Mouse (Mus musculus): ENCODE data around the gene Olfr921.

The Olfr921 gene

GRCm38 (mm10) chr9:38772768-38773167 is at the start of gene Olfr921:
TSS of gene Olfr921 (plus strand) at chr9:38773068.
- no peak for DNase-seq (ENCODE audit: inconsistent age in 2 of 2, low spot score in 1 of 2)

- no peak for DNase-seq (ENCODE audit: inconsistent age in 2 of 2, low spot score in 1 of 2)
Measured at GRCm38 (mm10) chr9:38724044-38724443, 48.8 kb upstream of the Olfr921 start.

- no peak for DNase-seq (ENCODE audit: inconsistent age in 2 of 2, low spot score in 1 of 2)
Measured at GRCm38 (mm10) chr9:38728218-38728617, 44.6 kb upstream of the Olfr921 start.

- no peak for DNase-seq (ENCODE audit: inconsistent age in 2 of 2, low spot score in 1 of 2)
Measured at GRCm38 (mm10) chr9:38741408-38741807, 31.5 kb upstream of the Olfr921 start.

DNA sequence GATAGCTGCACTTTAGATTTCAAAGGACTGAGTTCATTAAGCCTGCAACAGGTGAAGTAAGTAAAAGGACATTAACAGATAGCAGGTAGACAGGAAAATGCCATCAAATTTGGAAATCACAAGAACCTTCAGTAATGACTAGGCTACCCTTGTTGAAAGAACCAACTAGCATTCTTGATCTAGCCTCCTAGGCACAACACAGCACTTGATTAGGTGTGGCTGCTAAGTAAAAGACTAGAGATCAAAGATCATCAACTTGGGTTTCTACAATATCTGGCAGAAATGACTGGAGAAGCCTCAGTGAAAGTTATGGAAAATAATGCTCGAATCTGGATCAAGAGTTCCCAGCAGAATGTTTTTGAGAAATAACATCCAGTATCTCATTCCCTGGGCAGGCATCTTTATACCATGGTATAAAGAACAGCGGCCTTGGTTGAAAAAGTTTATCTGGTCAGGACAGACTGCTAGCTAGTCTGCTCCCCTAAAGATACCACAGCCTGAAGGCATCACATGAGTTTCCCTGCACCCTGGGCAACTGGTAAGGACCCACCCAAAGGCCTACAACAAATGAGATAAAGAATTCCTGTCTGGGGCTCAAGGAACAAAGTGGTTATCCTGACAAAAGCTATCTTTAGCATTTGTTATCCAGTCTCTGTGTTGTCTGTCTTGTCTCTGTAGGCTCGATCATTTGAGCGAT is 28.1 kb upstream of the Olfr921 start:
- DNase-seq (ENCODE audit: inconsistent age in 2 of 2, low spot score in 1 of 2): no peak

DNA sequence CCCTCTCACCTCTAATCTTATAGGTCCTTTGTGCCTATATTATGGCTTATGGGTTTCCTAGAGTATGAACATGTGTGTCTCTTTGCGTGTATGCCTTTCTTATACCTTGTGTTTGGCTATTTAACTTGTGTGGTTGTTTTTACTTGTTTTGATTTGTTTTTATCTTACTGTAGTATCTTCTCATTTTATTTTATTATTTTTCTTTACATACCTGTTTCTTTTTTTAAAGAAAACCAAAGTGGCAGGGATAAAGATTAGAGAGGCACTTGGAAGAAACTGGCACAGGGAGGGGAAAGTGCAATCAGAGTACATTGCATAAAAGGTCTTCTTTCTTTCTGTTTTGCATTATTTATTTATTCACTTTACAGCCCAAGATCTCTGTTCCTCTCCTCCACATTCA is 20.9 kb upstream of the Olfr921 start, which contains the start of gene Olfr920:
Gene Olfr920, plus strand, starts transcription at position 301 of the 400 bp plus-strand sequence.
- no peak for DNase-seq (ENCODE audit: inconsistent age in 2 of 2, low spot score in 1 of 2)

DNA sequence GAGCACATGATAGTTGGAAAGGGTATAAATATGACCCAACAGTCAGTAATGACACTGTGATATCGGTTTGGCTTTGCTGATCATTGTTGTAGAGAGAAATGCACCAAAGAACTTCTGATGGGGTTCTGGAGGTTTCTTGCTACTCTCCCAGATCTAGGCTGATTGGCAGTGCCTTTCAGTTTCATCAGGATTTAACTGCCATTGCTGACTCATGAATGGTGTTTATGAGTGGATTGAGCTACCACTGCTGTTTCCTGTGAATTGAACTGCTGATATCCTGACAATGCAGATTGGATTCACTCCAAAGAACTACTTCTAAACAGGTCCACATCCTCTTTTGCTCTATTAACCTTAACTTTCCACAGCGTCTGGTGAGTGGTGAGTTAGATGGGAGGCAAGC is 19.8 kb downstream of the Olfr921 start:
- no peak for DNase-seq (ENCODE audit: inconsistent age in 2 of 2, low spot score in 1 of 2)

- DNase-seq (ENCODE audit: inconsistent age in 2 of 2, low spot score in 1 of 2): peak in 1 of 2 experiments; percentile 25
Measured at GRCm38 (mm10) chr9:38805696-38806095, 32.8 kb downstream of the Olfr921 start.

- DNase-seq (ENCODE audit: inconsistent age in 2 of 2, low spot score in 1 of 2): no peak
Measured at GRCm38 (mm10) chr9:38814314-38814713, 41.4 kb downstream of the Olfr921 start, which contains the start of gene Olfr922. TSS of gene Olfr922 (plus strand) at chr9:38814614.

DNA sequence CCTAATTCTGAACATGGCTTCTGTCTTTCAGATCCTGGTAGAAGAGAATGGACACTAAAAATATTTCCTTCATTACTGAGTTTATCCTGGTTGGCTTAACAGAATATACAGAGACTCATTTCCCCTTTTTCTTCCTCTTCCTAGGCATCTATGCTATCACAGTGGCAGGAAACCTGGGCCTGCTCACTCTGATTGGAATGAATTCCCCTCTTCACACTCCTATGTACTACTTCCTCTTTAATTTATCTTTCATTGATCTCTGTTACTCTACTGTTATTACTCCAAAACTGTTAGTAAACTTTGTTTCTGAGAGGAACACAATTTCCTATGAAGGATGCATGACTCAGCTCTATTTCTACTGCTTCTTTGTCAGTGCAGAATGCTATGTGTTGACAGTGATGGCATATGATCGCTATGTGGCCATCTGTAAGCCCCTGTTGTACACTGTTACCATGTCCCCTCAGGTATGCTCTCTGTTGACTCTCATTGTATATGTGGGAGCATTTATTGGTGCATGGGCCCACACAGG is 42.7 kb downstream of the Olfr921 start:
- DNase-seq (ENCODE audit: inconsistent age in 2 of 2, low spot score in 1 of 2): no peak

DNA sequence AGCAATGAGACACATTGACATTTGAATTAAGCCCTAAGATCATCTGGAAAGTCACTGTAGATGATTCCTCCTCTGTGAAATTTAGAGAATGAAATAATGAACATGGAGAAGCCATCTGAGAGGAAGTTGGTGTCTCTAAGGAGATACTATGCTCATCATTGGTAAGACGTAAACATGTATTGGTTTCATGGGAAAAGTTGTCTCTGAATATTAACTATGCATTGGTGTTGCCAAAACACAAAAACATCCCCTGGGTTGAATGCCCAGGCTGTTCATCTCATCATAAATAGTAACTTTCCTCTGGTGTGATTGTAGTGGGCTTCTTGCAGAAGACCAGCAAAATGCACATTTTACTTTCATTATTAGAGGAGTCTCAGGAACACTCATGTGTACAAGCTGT is 53.4 kb downstream of the Olfr921 start, which contains the start of gene Olfr923:
Gene Olfr923, plus strand, starts transcription at position 301 of the 400 bp plus-strand sequence.
- DNase-seq (ENCODE audit: inconsistent age in 2 of 2, low spot score in 1 of 2): no peak
